Comparison of ENCODE assay signal across 11 mouse cellular contexts in genomic region chr19:16959551-16959950, GRCm38 (mm10). TPM values are rescaled to one million over a fixed set of nuclear protein-coding genes. Genes with fewer than 3 reads are reported as not detected.
DNase-seq lines count a peak whose midpoint lies in the region; ATAC-seq and TF ChIP-seq lines count a peak whose summit lies in the region.
"Had no signal": no experiment of that assay in that cellular context is flagged by ENCODE, and none has a peak within 500 bp of the region (broad histone marks: within the 10 kb centered on the region; RNA-seq: fewer than 3 reads in every experiment).

No protein-coding gene starts in this region.

- H3K36me3 ChIP-seq in megakaryocyte, embryonic 14.5 days (replicated peaks; ENCODE audit: low read length): peaks cover 16% of the 10 kb centered on the region

- H3K27me3 ChIP-seq in megakaryocyte, embryonic 14.5 days (replicated peaks): peaks cover 53% of the 10 kb centered on the region

- intact Hi-C loops in gastrocnemius, adult 2 months (cut with DNase I): loop anchor here (5.0 kb wide), 1 partner anchor 38 kb away; no protein-coding TSS in a partner anchor

- H3K9me3 ChIP-seq in megakaryocyte, embryonic 14.5 days: peaks cover 11% of the 10 kb centered on the region

- DNase-seq in gastrocnemius, adult 2 months: peak; percentile 26
- DNase-seq in gastrocnemius, postnatal 4 days (ENCODE audit: low spot score in 2 of 2): no peak
- peak; percentile 21 for DNase-seq in adrenal gland, adult 8-10 months
- peak; percentile 20 for DNase-seq in yolk sac, embryonic 10.5 days (ENCODE audit: low spot score)
- DNase-seq in urinary bladder, adult 18-20 months (ENCODE audit: low spot score in 2 of 2): no peak
- DNase-seq: layer of hippocampus, adult 9-11 months; lung, adult 18-20 months; right cerebral cortex, postnatal 14 days had no signal

- no peak for TF ChIP-seq CTCF in gastrocnemius, adult 2 months (IDR thresholded peaks at IDR 0.05)

- no peak overlapping the region for H3K27ac ChIP-seq in gastrocnemius, adult 2 months
- H3K27ac ChIP-seq: hindbrain, postnatal 0 days had no signal

- H3K4me1 ChIP-seq in megakaryocyte, embryonic 14.5 days: peaks cover 64% of the 10 kb centered on the region

- ATAC-seq in megakaryocyte, adult 5-6 weeks (ENCODE audit: poor library complexity, severe bottlenecking): no peak
- ATAC-seq: hindbrain, postnatal 0 days had no signal

- no peak overlapping the region for H3K4me3 ChIP-seq in gastrocnemius, adult 2 months
- H3K4me3 ChIP-seq in megakaryocyte, embryonic 14.5 days (replicated peaks): peak overlapping the region; percentile 65

RNA-seq across cellular contexts. Expression of gene Prune2, which starts 3.6 kb away (rescaled TPM):
- 1 to 10 TPM; 5.9 to 9.6 TPM for total RNA-seq in gastrocnemius, adult 2 months (2021)
- total RNA-seq in gastrocnemius, postnatal 4 days (2021): 1 to 10 TPM; 6.4 to 8.7 TPM
- polyA plus RNA-seq in megakaryocyte, embryonic 14.5 days (2012; ENCODE audit: insufficient read depth, low replicate concordance): 0.47 and 1.2 TPM in 2 replicates
- 1.6 and 3.2 TPM in 2 replicates for total RNA-seq in megakaryocyte, adult 5-6 weeks (2015)
- 2.0 and 3.4 TPM in 2 replicates for total RNA-seq in megakaryocyte, adult 5-6 weeks (2017)
- 10 to 100 TPM; 34.4 to 43.1 (median 40.0) TPM for total RNA-seq in adrenal gland, adult 8-10 months (2022)

Comparison
In these comparisons a context has a peak if more than half of its experiments do, and no peak if none do; other contexts are left out.
1. DNase-seq: peak in gastrocnemius, adult 2 months (single experiment), adrenal gland, adult 8-10 months (single experiment) and yolk sac, embryonic 10.5 days (single experiment); none in gastrocnemius, postnatal 4 days (0 of 2) and urinary bladder, adult 18-20 months (0 of 2).